Mouse (Mus musculus) heart, adult 2 months (tissue): ENCODE results near the gene Suz12. TPM values are rescaled to one million over a fixed set of nuclear protein-coding genes. Genes with fewer than 3 reads are reported as not detected.
"Not testable (repeated sequence)": the region's sequence is repeated elsewhere in the genome, so short reads cannot be mapped to it uniquely, and the experiment has no call there.

Experiments used
- DNase-seq, 2 experiments: peaks; one replicate each; pipeline ENCODE4 v3.0.0; 2021
- H3K27ac ChIP-seq: fragments of 200-600 bp; 2 replicates; pipeline ENCODE4 v1.8.1; 2022
- H3K27me3 ChIP-seq: fragments of 200-500 bp; 2 replicates; pipeline ENCODE4 v1.6.1; 2012; ENCODE audit warnings: mild to moderate bottlenecking, low read length, inconsistent platforms, mixed read lengths; ENCODE audit not compliant: control insufficient read depth, insufficient read depth
- H3K36me3 ChIP-seq: fragments of 200-500 bp; 2 replicates; pipeline ENCODE4 v1.6.1; 2012; ENCODE audit warnings: low read length, inconsistent platforms; ENCODE audit not compliant: control insufficient read depth, insufficient read depth
- H3K4me1 ChIP-seq: fragments of 200-500 bp; 2 replicates; pipeline ENCODE4 v1.6.1; 2011; ENCODE audit warnings: low read length; ENCODE audit not compliant: control insufficient read depth, insufficient read depth
- H3K4me3 ChIP-seq: fragments of 200-600 bp; 2 replicates; pipeline ENCODE4 v1.8.1; 2022
- H3K79me2 ChIP-seq: fragments of 200-500 bp; replicated peaks from 2 replicates; pipeline ENCODE4 v1.6.1; 2012; ENCODE audit warnings: mild to moderate bottlenecking, inconsistent platforms, low read length, moderate library complexity, mixed read lengths; ENCODE audit not compliant: control insufficient read depth, insufficient read depth
- H3K9ac ChIP-seq: fragments of 200-500 bp; 2 replicates; pipeline ENCODE4 v1.6.1; 2012; ENCODE audit warnings: low read depth, mild to moderate bottlenecking, control low read depth, inconsistent platforms, low read length, mixed read lengths
- CTCF ChIP-seq: fragments of 200-600 bp; IDR thresholded peaks from 2 replicates; pipeline ENCODE4 v1.8.1; 2022; ENCODE audit warnings: antibody characterized with exemption, mild to moderate bottlenecking, moderate library complexity
- EP300 ChIP-seq: fragments of 200-500 bp; IDR thresholded peaks from 2 replicates; pipeline ENCODE4 v1.6.1; 2011; ENCODE audit warnings: low read depth, low read length, control low read depth; ENCODE audit not compliant: insufficient read depth
- POLR2A ChIP-seq: fragments of 200-500 bp; IDR thresholded peaks from 2 replicates; pipeline ENCODE4 v1.6.1; 2011; ENCODE audit warnings: mild to moderate bottlenecking, low read depth, low read length, control low read depth; ENCODE audit not compliant: insufficient read depth
- WGBS: fragments of 180-500 bp; shearing (Covaris S2); methylation state at CpG from one replicate; pipeline ENCODE4 v1.1.7; 2018; 5-methylcytosine and 5-hydroxymethylcytosine counted together
- intact Hi-C: fragments of 180-260 bp; cut with DNase I; formaldehyde crosslinking; loops from one replicate; pipeline ENCODE4 v1.15.1; 2025
- polyA plus RNA-seq: library from polyadenylated mRNA; depleted of rRNA; stranded (reverse); fragments of >200 nt; gene quantifications from 2 replicates; pipeline ENCODE4 v1.2.3, GENCODE M21; 2012
- total RNA-seq, 2 experiments: library from RNA; stranded (reverse); gene quantifications; 2 replicates each; pipeline ENCODE4 v1.2.3; 2021

Suz12 gene
- total and polyA plus RNA-seq, 3 experiments = 3.7 to 26.7 (median 23.9) TPM

DNA sequence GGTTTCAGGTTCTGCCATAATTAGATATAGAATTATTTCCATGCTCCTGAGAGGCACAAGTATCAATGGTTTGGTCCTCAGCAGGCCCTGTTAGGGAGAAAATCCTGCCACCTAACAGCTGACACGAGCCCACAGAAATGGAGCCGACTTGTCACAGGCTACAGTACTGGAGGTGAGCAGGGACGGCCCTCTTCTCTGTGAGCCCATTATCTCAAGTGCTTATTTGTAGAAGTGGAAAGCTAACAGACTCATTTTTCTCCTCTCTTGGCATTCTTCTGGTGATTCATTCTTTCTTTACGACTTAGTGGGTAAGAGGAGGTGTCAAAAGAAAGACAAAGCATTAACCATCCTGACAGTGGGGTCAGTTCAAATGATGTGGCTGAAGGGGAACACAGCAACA is 61.8 kb downstream of the Suz12 start:
- Histone ChIP-seq H3K27me3 (no peaks in the 10 kb centered on the region), H3K4me1 (no peaks in the 10 kb centered on the region; the same call in 1 of the 2 replicates), H3K9ac (no peak overlapping the region), H3K36me3 (peaks cover 3% of the 10 kb centered on the region; the same call in 1 of the 2 replicates), H3K79me2 (0 out of 2 replicates have a peak, but pooled peaks cover 1% of the 10 kb centered on the region), H3K4me3 (no peak overlapping the region), H3K27ac (no peak overlapping the region)
- DNase-seq = no peak
- no peak for TF ChIP-seq EP300
- TF ChIP-seq POLR2A = no peak
- TF ChIP-seq CTCF = no peak
- 74% methylated on average over 4 of the region's 4 CpGs for WGBS
- intact Hi-C loops = no loop called here

DNA sequence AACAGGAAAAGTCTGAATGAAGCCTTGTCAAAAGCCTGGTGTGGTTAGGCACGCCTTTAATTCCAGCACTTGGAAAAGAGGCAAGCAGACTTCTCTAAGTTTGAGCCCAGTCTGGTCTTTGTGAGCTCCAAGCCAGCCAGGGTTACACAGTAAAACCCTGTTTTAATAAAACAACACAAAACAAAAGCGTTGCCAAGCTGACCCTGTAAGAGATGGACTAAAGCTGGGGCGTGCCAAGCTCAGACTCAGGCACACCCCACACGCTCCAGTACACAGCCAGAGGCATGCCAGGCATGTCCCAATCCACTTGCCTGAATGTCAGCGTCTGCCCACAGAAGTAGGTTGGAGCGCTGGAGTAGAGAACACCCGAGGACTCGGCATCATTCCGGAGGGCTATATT is 63.2 kb downstream of the Suz12 start:
- Histone ChIP-seq H3K27me3 (no peaks in the 10 kb centered on the region), H3K27ac (no peak overlapping the region), H3K79me2 (0 out of 2 replicates have a peak, but pooled peaks cover 1% of the 10 kb centered on the region), H3K4me1 (no peaks in the 10 kb centered on the region), H3K9ac (no peak overlapping the region), H3K4me3 (no peak overlapping the region), H3K36me3 (peaks cover 4% of the 10 kb centered on the region)
- 65% methylated on average over 9 of the region's 9 CpGs for WGBS
- peak in 1 of 2 experiments; percentile 36 for DNase-seq
- intact Hi-C loops = no loop called here
- TF ChIP-seq EP300 (no peak), POLR2A (no peak), CTCF (no peak)

DNA sequence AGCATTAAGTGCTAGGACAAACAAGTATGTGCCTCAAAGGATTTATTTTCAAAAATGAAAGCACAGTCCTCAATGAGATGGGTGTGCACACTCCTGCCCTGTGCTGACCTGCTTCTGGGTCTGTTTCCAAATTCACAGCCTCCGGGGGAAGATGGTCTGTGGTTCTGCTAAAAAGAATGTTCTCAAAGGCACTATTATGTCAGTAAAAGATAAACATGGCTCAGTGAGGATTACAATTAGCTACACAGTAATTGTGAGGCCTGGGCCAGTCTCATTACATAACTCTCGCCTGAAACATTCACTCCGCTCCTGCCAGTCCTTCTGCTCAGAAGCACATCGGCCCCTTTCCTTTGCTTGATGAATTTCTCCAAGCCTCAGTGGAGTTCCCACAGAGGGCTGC is 69.3 kb downstream of the Suz12 start:
- peak in 1 of 2 experiments; percentile 16 for DNase-seq
- H3K79me2 ChIP-seq = no peaks in the 10 kb centered on the region
- TF ChIP-seq EP300 (no peak), CTCF (no peak), POLR2A (no peak)
- 70% methylated on average over 4 of the region's 4 CpGs for WGBS
- H3K27me3 ChIP-seq = no peaks in the 10 kb centered on the region
- H3K9ac ChIP-seq = no peak overlapping the region
- intact Hi-C loops = no loop called here
- no peaks in the 10 kb centered on the region for H3K4me1 ChIP-seq
- peaks cover 7% of the 10 kb centered on the region for H3K36me3 ChIP-seq
- H3K27ac ChIP-seq = peak overlapping the region; percentile 23
- no peak overlapping the region for H3K4me3 ChIP-seq

DNA sequence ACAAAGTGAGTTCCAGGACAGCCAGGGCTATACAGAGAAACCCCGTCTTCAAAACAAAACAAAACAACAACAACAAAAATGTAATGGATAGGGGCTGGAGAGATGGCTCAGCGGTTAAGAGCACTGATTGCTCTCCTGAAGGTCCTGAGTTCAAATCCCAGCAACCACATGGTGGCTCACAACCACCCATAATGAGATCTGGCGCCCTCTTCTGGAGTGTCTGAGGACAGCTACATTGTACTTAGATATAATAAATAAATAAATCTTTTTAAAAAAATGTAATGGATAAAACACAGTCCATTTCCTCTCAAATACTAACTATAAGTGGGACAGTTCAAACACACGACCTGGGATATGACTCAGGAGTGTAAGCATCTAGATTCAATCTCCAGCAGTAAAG is 73.5 kb downstream of the Suz12 start:
- WGBS = 83% methylated on average over 4 of the region's 4 CpGs
- intact Hi-C loops, H3K79me2 ChIP-seq: not testable (repeated sequence)

DNA sequence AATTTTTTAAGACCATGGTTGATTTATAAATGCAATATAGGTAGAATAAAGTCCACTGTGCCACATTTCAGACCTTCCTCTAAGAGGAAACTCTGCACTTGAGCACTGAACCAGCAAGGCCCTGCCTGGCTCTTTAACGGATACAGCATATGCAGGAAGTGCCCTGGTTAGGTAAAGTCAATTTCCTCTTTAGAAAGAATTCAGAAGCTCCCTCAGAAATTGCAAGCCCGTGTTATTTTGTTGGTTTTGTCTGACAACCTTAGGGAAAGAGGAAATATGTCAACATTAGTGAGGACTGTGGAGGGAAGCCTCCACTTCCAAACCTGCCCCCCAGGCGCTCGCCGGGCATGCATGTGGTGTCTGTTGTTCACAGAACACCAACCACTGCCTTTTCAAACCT is 74.7 kb downstream of the Suz12 start:
- Histone ChIP-seq H3K27me3 (no peaks in the 10 kb centered on the region), H3K4me1 (peaks cover 5% of the 10 kb centered on the region), H3K79me2 (peaks cover 3% of the 10 kb centered on the region; the same call in 1 of the 2 replicates), H3K4me3 (no peak overlapping the region), H3K36me3 (peaks cover 5% of the 10 kb centered on the region), H3K27ac (no peak overlapping the region), H3K9ac (no peak overlapping the region)
- no peak for DNase-seq
- TF ChIP-seq POLR2A (no peak), EP300 (no peak), CTCF (no peak)
- intact Hi-C loops = no loop called here
- 68% methylated on average over 5 of the region's 5 CpGs for WGBS

More for the DNA sequence above, 73.5 kb downstream of the Suz12 start:
- H3K4me3 ChIP-seq, H3K4me1 ChIP-seq, H3K9ac ChIP-seq, H3K36me3 ChIP-seq, H3K27ac ChIP-seq, DNase-seq, H3K27me3 ChIP-seq: not testable (repeated sequence)
- peak; percentile 53 for TF ChIP-seq CTCF

DNA sequence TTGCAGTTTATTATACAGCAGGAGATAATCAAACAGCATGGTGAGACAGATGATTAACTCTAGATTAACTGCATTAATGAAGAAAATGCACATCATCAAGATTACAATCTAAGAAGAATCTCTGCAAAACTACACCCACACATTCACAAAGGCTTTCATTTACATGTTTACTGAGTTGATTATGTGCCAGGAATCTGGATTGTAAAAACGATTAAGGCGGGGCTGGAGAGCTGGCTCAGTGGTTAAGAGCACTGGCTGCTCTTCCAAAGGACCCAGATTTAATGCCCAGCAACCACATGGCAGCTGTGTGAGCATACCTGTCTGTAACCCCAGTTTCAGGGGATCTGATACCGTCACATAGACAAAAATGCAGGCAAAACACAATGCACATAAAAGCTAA is 76.9 kb downstream of the Suz12 start:
- Histone ChIP-seq H3K27me3 (no peaks in the 10 kb centered on the region), H3K79me2 (peaks cover 6% of the 10 kb centered on the region; the same call in 1 of the 2 replicates), H3K27ac (no peak overlapping the region), H3K36me3 (peaks cover 3% of the 10 kb centered on the region), H3K9ac (no peak overlapping the region), H3K4me3 (no peak overlapping the region), H3K4me1 (peaks cover 5% of the 10 kb centered on the region)
- no peak for DNase-seq
- 52% methylated on average over 3 of the region's 3 CpGs for WGBS
- intact Hi-C loops = no loop called here
- TF ChIP-seq POLR2A (no peak), CTCF (no peak), EP300 (no peak)
